ENCODE assay signal across 18 mouse cellular contexts in the genomic region with DNA sequence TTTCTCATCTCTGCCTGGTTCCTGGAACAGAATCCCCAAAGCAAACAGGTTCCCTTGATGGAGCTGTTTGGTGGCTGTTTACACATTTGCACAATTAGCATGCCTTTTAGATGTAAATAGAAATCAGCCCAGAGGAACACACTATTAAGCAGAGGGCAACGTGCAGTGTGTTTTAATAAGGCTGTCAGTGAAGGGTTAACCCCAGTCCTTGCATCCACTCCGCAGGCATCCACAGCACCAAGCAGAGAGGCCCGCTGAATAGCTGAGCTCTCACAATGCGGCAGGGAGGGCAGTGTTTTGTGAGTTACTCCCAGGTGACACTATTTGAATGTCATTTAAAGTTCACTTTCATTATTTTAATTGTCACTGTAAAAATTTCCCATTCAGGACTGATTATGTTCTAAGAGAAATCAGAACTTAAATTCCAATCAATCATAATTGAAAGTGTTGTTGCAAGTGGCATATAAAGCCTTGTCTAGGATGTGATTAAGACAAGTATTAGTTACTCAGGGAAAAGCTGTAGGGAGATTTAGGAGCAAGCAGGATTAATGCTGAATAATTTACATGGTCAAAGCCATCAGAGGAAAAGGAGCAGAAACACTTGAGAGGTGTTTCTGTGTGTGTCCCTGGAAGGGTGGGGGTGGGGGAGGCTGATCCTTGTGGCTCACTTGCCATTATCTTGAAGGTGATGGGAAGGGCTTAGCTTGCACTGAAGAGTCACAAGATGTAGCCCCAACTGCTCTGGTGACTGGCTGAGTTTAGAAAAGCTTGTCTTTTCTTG.
DNase-seq lines count a peak whose midpoint lies in the region; ATAC-seq lines count a peak whose summit lies in the region.
"Had no signal": no experiment of that assay in that cellular context is flagged by ENCODE, and none has a peak within 500 bp of the region (broad histone marks: within the 10 kb centered on the region; RNA-seq: fewer than 3 reads in every experiment).

No protein-coding gene starts in this region.

- WGBS in forebrain, embryonic 10.5 days: 3% methylated on average over 4 of the region's 4 CpGs
- 0% methylated on average over 4 of the region's 4 CpGs for WGBS in hindbrain, embryonic 11.5 days
- under 1% methylated on average over 4 of the region's 4 CpGs for WGBS in midbrain, embryonic 13.5 days
- 19% methylated on average over 4 of the region's 4 CpGs for WGBS in liver, embryonic 12.5 days (ENCODE audit: insufficient replicate concordance)
- 10% methylated on average over 4 of the region's 4 CpGs for WGBS in heart, embryonic 12.5 days

- no peak overlapping the region for H3K27ac ChIP-seq in forebrain, embryonic 10.5 days
- H3K27ac ChIP-seq in hindbrain, embryonic 11.5 days (ENCODE audit: low read depth, low read length): no peak overlapping the region
- peak overlapping the region; percentile 62; the same call in 1 of the 2 replicates for H3K27ac ChIP-seq in midbrain, embryonic 13.5 days
- no peak overlapping the region for H3K27ac ChIP-seq in liver, embryonic 12.5 days
- no peak overlapping the region for H3K27ac ChIP-seq in heart, embryonic 12.5 days (ENCODE audit: poor library complexity, severe bottlenecking)
- H3K27ac ChIP-seq: limb, embryonic 13.5 days; macrophage; stomach, postnatal 0 days had no signal

- ATAC-seq in hindbrain, embryonic 11.5 days (ENCODE audit: low FRiP score): peak; percentile 92
- ATAC-seq in midbrain, embryonic 13.5 days: peak; percentile 98
- ATAC-seq in liver, embryonic 12.5 days: no peak
- no peak for ATAC-seq in heart, embryonic 12.5 days (ENCODE audit: insufficient number of reproducible peaks, low FRiP score)

- no peaks in the 10 kb centered on the region for H3K9me3 ChIP-seq in forebrain, embryonic 10.5 days
- no peaks in the 10 kb centered on the region for H3K9me3 ChIP-seq in hindbrain, embryonic 11.5 days (ENCODE audit: control insufficient read depth, low read length)
- no peaks in the 10 kb centered on the region for H3K9me3 ChIP-seq in midbrain, embryonic 13.5 days
- H3K9me3 ChIP-seq in liver, embryonic 12.5 days (replicated peaks): no peaks in the 10 kb centered on the region
- no peaks in the 10 kb centered on the region for H3K9me3 ChIP-seq in heart, embryonic 12.5 days (replicated peaks)
- H3K9me3 ChIP-seq: limb, embryonic 13.5 days had no signal

- H3K36me3 ChIP-seq in forebrain, embryonic 10.5 days (replicated peaks): no peaks in the 10 kb centered on the region
- H3K36me3 ChIP-seq in hindbrain, embryonic 11.5 days (ENCODE audit: control insufficient read depth, insufficient read depth, low read length): no peaks in the 10 kb centered on the region
- H3K36me3 ChIP-seq in midbrain, embryonic 13.5 days: no peaks in the 10 kb centered on the region
- no peaks in the 10 kb centered on the region for H3K36me3 ChIP-seq in liver, embryonic 12.5 days
- no peaks in the 10 kb centered on the region for H3K36me3 ChIP-seq in heart, embryonic 12.5 days
- H3K36me3 ChIP-seq: limb, embryonic 13.5 days had no signal

- intact Hi-C loops in left cerebral cortex, postnatal 25 days (cut with DNase I): no loop called here

- no peak overlapping the region for H3K4me2 ChIP-seq in hindbrain, embryonic 11.5 days (replicated peaks; ENCODE audit: low read depth, low read length)
- no peak overlapping the region for H3K4me2 ChIP-seq in midbrain, embryonic 13.5 days (replicated peaks)
- no peak overlapping the region for H3K4me2 ChIP-seq in liver, embryonic 12.5 days
- no peak overlapping the region for H3K4me2 ChIP-seq in heart, embryonic 12.5 days
- H3K4me2 ChIP-seq: limb, embryonic 13.5 days had no signal

- peaks cover 18% of the 10 kb centered on the region for H3K27me3 ChIP-seq in forebrain, embryonic 10.5 days (ENCODE audit: poor library complexity, severe bottlenecking)
- H3K27me3 ChIP-seq in hindbrain, embryonic 11.5 days (ENCODE audit: control insufficient read depth, insufficient read depth, low read length): no peaks in the 10 kb centered on the region
- H3K27me3 ChIP-seq in midbrain, embryonic 13.5 days: no peaks in the 10 kb centered on the region
- no peaks in the 10 kb centered on the region for H3K27me3 ChIP-seq in liver, embryonic 12.5 days (replicated peaks)
- H3K27me3 ChIP-seq in heart, embryonic 12.5 days (replicated peaks): no peaks in the 10 kb centered on the region
- H3K27me3 ChIP-seq: limb, embryonic 13.5 days had no signal

- no peak overlapping the region for H3K4me3 ChIP-seq in forebrain, embryonic 10.5 days
- no peak overlapping the region for H3K4me3 ChIP-seq in hindbrain, embryonic 11.5 days (ENCODE audit: low read depth, low read length)
- H3K4me3 ChIP-seq in midbrain, embryonic 13.5 days (replicated peaks): no peak overlapping the region
- no peak overlapping the region for H3K4me3 ChIP-seq in liver, embryonic 12.5 days
- no peak overlapping the region for H3K4me3 ChIP-seq in heart, embryonic 12.5 days
- H3K4me3 ChIP-seq: erythroblast, embryonic 14.5 days; limb, embryonic 13.5 days had no signal

- H3K9ac ChIP-seq in hindbrain, embryonic 11.5 days (ENCODE audit: low read depth, low read length): no peak overlapping the region
- no peak overlapping the region for H3K9ac ChIP-seq in midbrain, embryonic 13.5 days (replicated peaks)
- no peak overlapping the region for H3K9ac ChIP-seq in liver, embryonic 12.5 days
- no peak overlapping the region for H3K9ac ChIP-seq in heart, embryonic 12.5 days
- H3K9ac ChIP-seq: limb, embryonic 13.5 days had no signal

- peaks cover 26% of the 10 kb centered on the region for H3K4me1 ChIP-seq in forebrain, embryonic 10.5 days
- H3K4me1 ChIP-seq in hindbrain, embryonic 11.5 days (replicated peaks; ENCODE audit: control insufficient read depth, insufficient read depth, low read length): no peaks in the 10 kb centered on the region
- H3K4me1 ChIP-seq in midbrain, embryonic 13.5 days (replicated peaks): peaks cover 17% of the 10 kb centered on the region
- no peaks in the 10 kb centered on the region for H3K4me1 ChIP-seq in liver, embryonic 12.5 days
- no peaks in the 10 kb centered on the region for H3K4me1 ChIP-seq in heart, embryonic 12.5 days (replicated peaks)

- DNase-seq in ES-CJ7 (ENCODE audit: low read depth, low spot score): peak; percentile 2
- DNase-seq in forebrain, embryonic 10.5 days (ENCODE audit: extremely low spot score, low spot score): peak; percentile 30
- peak; percentile 44 for DNase-seq in hindbrain, embryonic 11.5 days (ENCODE audit: low spot score)
- no peak for DNase-seq in left cerebral cortex, postnatal 25 days (ENCODE audit: low spot score in 2 of 2)
- no peak for DNase-seq in urinary bladder, postnatal 10 days (ENCODE audit: low spot score)
- DNase-seq: B cell, adult 2 months; cerebellum, adult 11-12 months; heart, postnatal 36 days; kidney, adult 11 months; kidney, postnatal 25 days; lung, adult 18-20 months had no signal

Comparison
In these comparisons a context has a peak if more than half of its experiments do, and no peak if none do; other contexts are left out.
1. DNase-seq: peak in ES-CJ7 (single experiment), forebrain, embryonic 10.5 days (single experiment) and hindbrain, embryonic 11.5 days (single experiment); none in left cerebral cortex, postnatal 25 days (0 of 2) and urinary bladder, postnatal 10 days (single experiment).
2. ATAC-seq: peak in hindbrain, embryonic 11.5 days (single experiment) and midbrain, embryonic 13.5 days (single experiment); none in liver, embryonic 12.5 days (single experiment) and heart, embryonic 12.5 days (single experiment).